In genomic region chr8:125389280-125389679, GRCm38 (mm10) we compare ENCODE assay signal across 8 mouse cellular contexts.
DNase-seq lines count a peak whose midpoint lies in the region; ATAC-seq and TF ChIP-seq lines count a peak whose summit lies in the region.
"Had no signal": no experiment of that assay in that cellular context is flagged by ENCODE, and none has a peak within 500 bp of the region (broad histone marks: within the 10 kb centered on the region; RNA-seq: fewer than 3 reads in every experiment).

No protein-coding gene starts in this region.

- no peaks in the 10 kb centered on the region for H3K9me3 ChIP-seq in kidney, embryonic 16.5 days (ENCODE audit: low read length)
- no peaks in the 10 kb centered on the region for H3K9me3 ChIP-seq in midbrain, postnatal 0 days (ENCODE audit: low read length)

- H3K9ac ChIP-seq in kidney, embryonic 16.5 days (replicated peaks; ENCODE audit: low read length): 0 out of 2 replicates have a peak overlapping the region, but pooled peaks have one; percentile 19
- no peak overlapping the region for H3K9ac ChIP-seq in midbrain, postnatal 0 days (replicated peaks; ENCODE audit: low read length, poor library complexity, severe bottlenecking)

- H3K4me1 ChIP-seq in kidney, embryonic 16.5 days (ENCODE audit: insufficient read depth, low read length): peaks cover 33% of the 10 kb centered on the region
- peaks cover 13% of the 10 kb centered on the region; the same call in 1 of the 2 replicates for H3K4me1 ChIP-seq in midbrain, postnatal 0 days (ENCODE audit: insufficient read depth, low read length)
- H3K4me1 ChIP-seq: megakaryocyte, embryonic 14.5 days had no signal

- peak; percentile 89 for DNase-seq in MN1 (ENCODE audit: low spot score)
- peak; percentile 41 to 51 for DNase-seq in adrenal gland, postnatal 36 days
- peak; percentile 71 for DNase-seq in heart, adult 8-10 months (ENCODE audit: low spot score)
- DNase-seq in midbrain, postnatal 0 days (ENCODE audit: low spot score): peak; percentile 94
- no peak for DNase-seq in spleen, adult 18-20 months
- no peak for DNase-seq in spleen, postnatal 14 days (ENCODE audit: low spot score in 2 of 2)

- ATAC-seq in kidney, embryonic 16.5 days (ENCODE audit: low FRiP score, low TSS enrichment): peak; percentile 14; the same call in 1 of the 2 replicates
- no peak for ATAC-seq in midbrain, postnatal 0 days (ENCODE audit: low FRiP score)

- no peak overlapping the region for H3K4me3 ChIP-seq in kidney, embryonic 16.5 days (ENCODE audit: low read length)
- H3K4me3 ChIP-seq in midbrain, postnatal 0 days (ENCODE audit: low read depth, low read length): no peak overlapping the region
- H3K4me3 ChIP-seq: megakaryocyte, embryonic 14.5 days had no signal

- 27% methylated on average over 5 of the region's 5 CpGs for WGBS in kidney, embryonic 16.5 days
- WGBS in midbrain, postnatal 0 days: 58% methylated on average over 5 of the region's 5 CpGs

- no peak for TF ChIP-seq CTCF in midbrain, postnatal 0 days (IDR thresholded peaks at IDR 0.05)

- no peaks in the 10 kb centered on the region for H3K27me3 ChIP-seq in kidney, embryonic 16.5 days (ENCODE audit: insufficient read depth, low read length)
- no peaks in the 10 kb centered on the region for H3K27me3 ChIP-seq in midbrain, postnatal 0 days (ENCODE audit: insufficient read depth, low read length)

- H3K27ac ChIP-seq in kidney, embryonic 16.5 days (ENCODE audit: low read length): peak overlapping the region; percentile 56
- no peak overlapping the region for H3K27ac ChIP-seq in midbrain, postnatal 0 days (ENCODE audit: low read depth, low read length)

- no peak overlapping the region for H3K4me2 ChIP-seq in kidney, embryonic 16.5 days (replicated peaks; ENCODE audit: low read depth, low read length)
- no peak overlapping the region for H3K4me2 ChIP-seq in midbrain, postnatal 0 days (ENCODE audit: low read depth, low read length, poor library complexity, severe bottlenecking)

- H3K36me3 ChIP-seq in kidney, embryonic 16.5 days (ENCODE audit: insufficient read depth, low read length): no peaks in the 10 kb centered on the region
- no peaks in the 10 kb centered on the region for H3K36me3 ChIP-seq in midbrain, postnatal 0 days (ENCODE audit: insufficient read depth, low read length)

Comparison
In these comparisons a context has a peak if more than half of its experiments do, and no peak if none do; other contexts are left out.
1. DNase-seq: peak in MN1 (single experiment), adrenal gland, postnatal 36 days (2 of 2), heart, adult 8-10 months (single experiment) and midbrain, postnatal 0 days (single experiment); none in spleen, adult 18-20 months (0 of 2) and spleen, postnatal 14 days (0 of 2).